Mouse (Mus musculus) heart, embryonic 10.5 days (tissue): ENCODE data around the gene Garem2. TPM values are rescaled to one million over a fixed set of nuclear protein-coding genes. Genes with fewer than 3 reads are reported as not detected.
A peak's percentile ranks its signal among the peaks of the same experiment; 100 is the strongest.

Source experiments
- DNase-seq: peaks from one replicate; pipeline ENCODE4 v3.0.0-alpha.2; 2017; ENCODE audit warnings: low spot score
- H3K27ac ChIP-seq: fragments of 300-500 bp; sonication (generic); 2 replicates; pipeline ENCODE4 v1.5.1; 2016; ENCODE audit warnings: mild to moderate bottlenecking
- H3K27me3 ChIP-seq: fragments of 300-500 bp; sonication (generic); 2 replicates; pipeline ENCODE4 v1.6.1; 2016; ENCODE audit warnings: mild to moderate bottlenecking; ENCODE audit not compliant: poor library complexity, insufficient read depth, severe bottlenecking
- H3K36me3 ChIP-seq: fragments of 300-500 bp; sonication (generic); 2 replicates; pipeline ENCODE4 v1.6.1; 2016; ENCODE audit warnings: mild to moderate bottlenecking, moderate library complexity
- H3K4me1 ChIP-seq: fragments of 300-500 bp; sonication (generic); 2 replicates; pipeline ENCODE4 v1.6.1; 2016; ENCODE audit warnings: mild to moderate bottlenecking
- H3K4me3 ChIP-seq: fragments of 300-500 bp; sonication (generic); 2 replicates; pipeline ENCODE4 v1.5.1; 2016; ENCODE audit warnings: mild to moderate bottlenecking, moderate library complexity
- H3K9me3 ChIP-seq: fragments of 300-500 bp; sonication (generic); 2 replicates; pipeline ENCODE4 v1.6.1; 2016; ENCODE audit warnings: mild to moderate bottlenecking, moderate library complexity
- WGBS: fragments of 180-500 bp; shearing (Covaris S2); methylation state at CpG from one replicate; pipeline ENCODE4 v1.1.7; 2016; 5-methylcytosine and 5-hydroxymethylcytosine counted together
- polyA plus RNA-seq: library from polyadenylated mRNA; unstranded; fragments of >200 nt; fragmentation: Nextera tagmentation; extraction: Ambion mirVana; gene quantifications from 2 replicates; pipeline ENCODE4 v1.2.1, GENCODE M21; 2016

Gene Garem2
- polyA plus RNA-seq, 1 experiment from 2014 or later = 0.39 TPM

GRCm38 (mm10) chr5:30137271-30137670 is 32.3 kb downstream of the Garem2 start:
- Histone ChIP-seq H3K4me3 (no peak overlapping the region), H3K36me3 (peaks cover 96% of the 10 kb centered on the region), H3K4me1 (no peaks in the 10 kb centered on the region), H3K27me3 (no peaks in the 10 kb centered on the region), H3K27ac (no peak overlapping the region), H3K9me3 (no peaks in the 10 kb centered on the region)
- DNase-seq = peak; percentile 57
- WGBS = 92% methylated on average over 9 of the region's 9 CpGs

- Histone ChIP-seq H3K27me3 (no peaks in the 10 kb centered on the region), H3K9me3 (no peaks in the 10 kb centered on the region), H3K36me3 (peaks cover 96% of the 10 kb centered on the region), H3K4me1 (no peaks in the 10 kb centered on the region), H3K4me3 (no peak overlapping the region), H3K27ac (no peak overlapping the region)
- 91% methylated on average over 4 of the region's 4 CpGs for WGBS
- DNase-seq = no peak
Measured at GRCm38 (mm10) chr5:30138193-30138592, 33.2 kb downstream of the Garem2 start.

DNA sequence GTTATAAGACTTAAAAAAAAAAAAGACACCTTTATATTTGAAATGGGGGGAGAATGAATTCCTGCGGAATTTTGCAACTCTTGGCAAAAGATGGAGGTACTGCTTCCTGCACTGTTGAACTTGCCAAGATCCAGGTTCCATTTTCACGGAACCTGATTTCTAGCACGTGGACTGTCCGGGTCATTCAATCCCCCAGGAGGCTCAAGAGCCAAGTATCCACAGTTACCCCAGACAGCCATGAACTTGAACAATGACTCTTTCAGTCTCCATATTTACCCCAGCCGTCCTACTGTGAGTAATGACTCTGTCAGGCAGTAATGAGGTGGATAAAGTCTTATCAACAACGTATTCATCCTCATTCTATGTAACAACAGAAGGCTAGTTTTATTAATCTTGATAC is 41.6 kb downstream of the Garem2 start:
- 90% methylated on average over 6 of the region's 6 CpGs for WGBS
- no peak for DNase-seq
- Histone ChIP-seq H3K36me3 (peaks cover 62% of the 10 kb centered on the region), H3K27me3 (no peaks in the 10 kb centered on the region), H3K9me3 (no peaks in the 10 kb centered on the region), H3K4me1 (peaks cover 3% of the 10 kb centered on the region; the same call in 1 of the 2 replicates), H3K4me3 (no peak overlapping the region), H3K27ac (no peak overlapping the region)

GRCm38 (mm10) chr5:30148133-30148920 is 43.4 kb downstream of the Garem2 start:
- no peak for DNase-seq
- 84% methylated on average over 5 of the region's 5 CpGs for WGBS
- no peaks in the 10 kb centered on the region for H3K27me3 ChIP-seq
- H3K27ac ChIP-seq = no peak overlapping the region
- peaks cover 3% of the 10 kb centered on the region; the same call in 1 of the 2 replicates for H3K4me1 ChIP-seq
- no peak overlapping the region for H3K4me3 ChIP-seq
- peaks cover 44% of the 10 kb centered on the region for H3K36me3 ChIP-seq
- no peaks in the 10 kb centered on the region for H3K9me3 ChIP-seq

GRCm38 (mm10) chr5:30152007-30152406 is 47.0 kb downstream of the Garem2 start:
- no peak for DNase-seq
- Histone ChIP-seq H3K27ac (no peak overlapping the region), H3K27me3 (no peaks in the 10 kb centered on the region), H3K4me3 (no peak overlapping the region), H3K9me3 (no peaks in the 10 kb centered on the region), H3K4me1 (peaks cover 12% of the 10 kb centered on the region; the same call in 1 of the 2 replicates), H3K36me3 (peaks cover 11% of the 10 kb centered on the region; the same call in 1 of the 2 replicates)
- WGBS = 81% methylated on average over 4 of the region's 4 CpGs

GRCm38 (mm10) chr5:30152413-30152812 is 47.5 kb downstream of the Garem2 start:
- WGBS = 87% methylated on average over 1 of the region's 1 CpGs
- peaks cover 12% of the 10 kb centered on the region; the same call in 1 of the 2 replicates for H3K4me1 ChIP-seq
- no peak for DNase-seq
- H3K4me3 ChIP-seq = no peak overlapping the region
- H3K27me3 ChIP-seq = no peaks in the 10 kb centered on the region
- peaks cover 9% of the 10 kb centered on the region; the same call in 1 of the 2 replicates for H3K36me3 ChIP-seq
- no peaks in the 10 kb centered on the region for H3K9me3 ChIP-seq
- no peak overlapping the region for H3K27ac ChIP-seq

GRCm38 (mm10) chr5:30153222-30153621 is 48.3 kb downstream of the Garem2 start:
- H3K4me3 ChIP-seq = no peak overlapping the region
- peaks cover 8% of the 10 kb centered on the region; the same call in 1 of the 2 replicates for H3K36me3 ChIP-seq
- 95% methylated on average over 2 of the region's 2 CpGs for WGBS
- H3K9me3 ChIP-seq = no peaks in the 10 kb centered on the region
- DNase-seq = no peak
- H3K27ac ChIP-seq = no peak overlapping the region
- H3K4me1 ChIP-seq = peaks cover 12% of the 10 kb centered on the region; the same call in 1 of the 2 replicates
- H3K27me3 ChIP-seq = no peaks in the 10 kb centered on the region

DNA sequence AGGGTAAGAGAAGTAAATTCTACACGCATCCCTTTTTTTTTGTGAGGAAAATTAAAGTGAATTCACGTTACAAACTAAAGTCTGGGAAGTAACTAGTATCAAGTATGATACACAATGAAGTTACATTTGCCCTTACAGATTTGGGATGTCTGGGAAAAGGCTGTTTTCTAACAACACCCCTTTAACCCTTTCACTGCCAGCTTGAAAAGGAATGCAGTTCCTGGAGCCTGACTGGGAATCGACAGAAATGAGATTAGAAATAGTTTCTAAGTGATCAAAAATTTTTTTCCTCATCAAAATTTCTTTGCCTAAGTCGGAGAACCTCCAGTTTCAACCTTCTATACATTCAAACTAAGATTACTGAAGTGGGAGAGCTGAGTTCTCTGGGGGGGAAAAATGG is 49.1 kb downstream of the Garem2 start:
- Histone ChIP-seq H3K27ac (peak overlapping the region; percentile 94), H3K4me1 (peaks cover 12% of the 10 kb centered on the region; the same call in 1 of the 2 replicates), H3K9me3 (no peaks in the 10 kb centered on the region), H3K27me3 (no peaks in the 10 kb centered on the region), H3K4me3 (peak overlapping the region; percentile 95), H3K36me3 (peaks cover 5% of the 10 kb centered on the region; the same call in 1 of the 2 replicates)
- no peak for DNase-seq
- WGBS = 18% methylated on average over 4 of the region's 4 CpGs

DNA sequence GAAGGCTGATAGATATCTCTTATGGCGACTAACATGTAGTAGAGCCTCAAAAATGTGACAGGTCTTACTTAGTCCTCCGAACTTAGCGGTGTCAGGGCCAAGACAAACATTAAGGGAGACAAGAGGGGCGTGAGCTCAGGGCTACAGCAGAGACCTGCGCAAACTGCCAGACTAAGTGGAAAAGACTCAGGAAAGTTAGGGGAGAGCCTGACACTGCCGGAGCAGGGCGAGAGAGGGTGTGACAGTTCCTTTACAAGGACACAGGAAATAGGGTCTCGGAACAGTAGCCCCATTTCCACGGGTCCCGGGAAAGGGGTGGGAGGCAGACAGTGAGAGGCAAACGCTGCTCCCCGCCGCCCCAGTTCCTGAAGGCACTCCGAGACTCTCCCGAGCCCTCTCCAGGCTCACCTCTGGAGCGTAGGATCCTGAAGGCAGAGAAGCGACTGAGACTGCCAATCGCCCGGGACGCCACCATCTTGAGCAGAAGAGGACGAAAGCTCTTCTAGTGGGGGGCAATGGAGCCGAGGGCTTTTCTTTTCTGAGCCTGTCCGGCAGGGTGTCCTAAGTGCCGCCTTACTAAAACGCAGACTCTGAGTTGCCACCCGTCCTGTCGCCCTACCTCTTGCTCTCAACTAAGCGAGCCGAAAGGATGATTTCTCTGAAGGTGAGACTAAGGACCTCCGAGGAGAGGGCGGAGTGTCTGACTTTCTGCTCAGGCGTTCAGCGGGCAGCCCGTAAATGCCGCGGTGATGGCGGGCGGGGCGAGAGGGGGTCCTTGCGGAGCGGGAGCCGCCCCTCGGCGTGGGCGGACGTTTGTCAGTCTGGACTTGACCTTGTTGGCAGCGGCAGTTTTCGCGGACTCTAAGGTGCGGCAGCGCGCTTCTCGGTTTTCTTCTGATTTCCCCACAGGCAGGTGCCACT is 49.8 kb downstream of the Garem2 start, which contains the start of the genes Hadha and Hadhb:
Hadha (minus strand) TSS at position 689 of the 921 bp plus-strand sequence.
Hadhb (plus strand) TSS at position 775 of the 921 bp plus-strand sequence.
- Histone ChIP-seq H3K36me3 (peaks cover 5% of the 10 kb centered on the region; the same call in 1 of the 2 replicates), H3K4me1 (peaks cover 15% of the 10 kb centered on the region; the same call in 1 of the 2 replicates), H3K27ac (peak within 1 kb of the TSS; percentile 94), H3K9me3 (no peaks in the 10 kb centered on the region), H3K27me3 (no peaks in the 10 kb centered on the region), H3K4me3 (peak within 1 kb of the TSS; percentile 95)
- under 1% methylated on average over 53 of the region's 53 CpGs for WGBS
- peak; percentile 93 for DNase-seq

- peaks cover 3% of the 10 kb centered on the region; the same call in 1 of the 2 replicates for H3K36me3 ChIP-seq
- WGBS = under 1% methylated on average over 31 of the region's 31 CpGs
- DNase-seq = no peak
- H3K27me3 ChIP-seq = no peaks in the 10 kb centered on the region
- peak overlapping the region; percentile 95 for H3K4me3 ChIP-seq
- no peaks in the 10 kb centered on the region for H3K9me3 ChIP-seq
- H3K4me1 ChIP-seq = peaks cover 11% of the 10 kb centered on the region; the same call in 1 of the 2 replicates
- H3K27ac ChIP-seq = peak overlapping the region; percentile 94
Measured at GRCm38 (mm10) chr5:30155395-30155792, 50.4 kb downstream of the Garem2 start.

GRCm38 (mm10) chr5:30155821-30156629 is 51.1 kb downstream of the Garem2 start:
- WGBS = 33% methylated on average over 13 of the region's 13 CpGs
- no peaks in the 10 kb centered on the region for H3K27me3 ChIP-seq
- H3K27ac ChIP-seq = peak overlapping the region; percentile 94
- peaks cover 11% of the 10 kb centered on the region; the same call in 1 of the 2 replicates for H3K4me1 ChIP-seq
- H3K9me3 ChIP-seq = no peaks in the 10 kb centered on the region
- H3K36me3 ChIP-seq = peaks cover 9% of the 10 kb centered on the region; the same call in 1 of the 2 replicates
- peak overlapping the region; percentile 95 for H3K4me3 ChIP-seq
- no peak for DNase-seq

- WGBS = 68% methylated on average over 6 of the region's 6 CpGs
- H3K9me3 ChIP-seq = no peaks in the 10 kb centered on the region
- no peaks in the 10 kb centered on the region for H3K27me3 ChIP-seq
- H3K4me3 ChIP-seq = no peak overlapping the region
- peaks cover 15% of the 10 kb centered on the region; the same call in 1 of the 2 replicates for H3K36me3 ChIP-seq
- H3K27ac ChIP-seq = no peak overlapping the region
- DNase-seq = no peak
- H3K4me1 ChIP-seq = peaks cover 9% of the 10 kb centered on the region; the same call in 1 of the 2 replicates
Measured at GRCm38 (mm10) chr5:30159601-30160000, 54.6 kb downstream of the Garem2 start.
